Mouse (Mus musculus) ovary, adult 18-20 months (tissue): ENCODE results near the gene Nr1i3.

Source experiments
- DNase-seq: peaks from one replicate; pipeline ENCODE4 v3.0.0; 2022; ENCODE audit warnings: low spot score, mixed read lengths

The Nr1i3 gene

DNA sequence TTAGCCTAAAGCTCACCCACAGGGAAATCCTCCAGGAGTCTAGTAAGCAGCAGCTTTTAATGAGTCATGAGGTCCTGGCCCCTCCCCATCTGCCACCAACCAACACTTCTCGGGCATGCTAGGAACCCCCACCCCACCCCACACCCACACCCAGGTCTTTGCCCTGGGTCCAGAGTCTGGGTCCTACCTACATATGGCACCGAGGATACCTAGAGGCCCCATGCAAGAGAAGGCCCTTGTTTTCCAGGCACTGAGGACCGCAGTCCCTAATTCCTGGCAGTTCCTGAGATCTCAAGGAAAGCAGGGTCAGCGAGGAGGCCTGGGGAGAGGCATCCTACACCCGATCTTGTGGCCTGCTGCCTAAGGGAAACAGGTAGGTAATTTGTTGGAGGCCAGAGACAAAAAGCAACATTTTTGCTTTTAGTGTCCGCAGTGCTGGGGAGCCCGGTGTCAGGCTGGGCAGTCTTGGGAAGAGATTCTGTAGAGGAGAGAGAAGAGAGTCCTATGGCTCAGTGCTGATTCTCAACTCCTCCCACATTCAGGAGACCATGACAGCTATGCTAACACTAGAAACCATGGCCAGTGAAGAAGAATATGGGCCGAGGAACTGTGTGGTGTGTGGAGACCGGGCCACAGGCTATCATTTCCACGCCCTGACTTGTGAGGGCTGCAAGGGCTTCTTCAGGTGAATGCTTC is at the start of gene Nr1i3:
TSS of gene Nr1i3 (plus strand) at position 170 of the 696 bp plus-strand sequence.
- no peak for DNase-seq

DNA sequence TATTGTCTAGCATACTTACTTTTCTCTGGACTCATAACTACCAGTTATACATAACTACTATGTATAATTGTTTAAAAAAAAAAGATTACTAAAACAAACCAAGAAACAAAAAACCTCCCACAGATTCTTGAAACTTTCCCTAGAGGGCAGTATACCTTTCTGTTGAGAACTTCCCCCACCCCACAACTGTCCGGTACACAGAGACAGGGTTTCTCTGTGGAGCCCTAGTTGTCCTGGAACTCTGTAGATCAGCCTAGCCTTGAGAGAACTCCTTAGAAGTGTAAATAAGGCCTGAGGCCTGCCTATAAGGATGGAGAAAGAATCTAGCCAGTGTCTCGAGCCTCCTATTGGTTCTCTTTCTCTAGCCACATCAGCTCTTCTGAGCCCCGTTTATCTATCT is 49.5 kb upstream of the Nr1i3 start:
- DNase-seq: no peak

DNA sequence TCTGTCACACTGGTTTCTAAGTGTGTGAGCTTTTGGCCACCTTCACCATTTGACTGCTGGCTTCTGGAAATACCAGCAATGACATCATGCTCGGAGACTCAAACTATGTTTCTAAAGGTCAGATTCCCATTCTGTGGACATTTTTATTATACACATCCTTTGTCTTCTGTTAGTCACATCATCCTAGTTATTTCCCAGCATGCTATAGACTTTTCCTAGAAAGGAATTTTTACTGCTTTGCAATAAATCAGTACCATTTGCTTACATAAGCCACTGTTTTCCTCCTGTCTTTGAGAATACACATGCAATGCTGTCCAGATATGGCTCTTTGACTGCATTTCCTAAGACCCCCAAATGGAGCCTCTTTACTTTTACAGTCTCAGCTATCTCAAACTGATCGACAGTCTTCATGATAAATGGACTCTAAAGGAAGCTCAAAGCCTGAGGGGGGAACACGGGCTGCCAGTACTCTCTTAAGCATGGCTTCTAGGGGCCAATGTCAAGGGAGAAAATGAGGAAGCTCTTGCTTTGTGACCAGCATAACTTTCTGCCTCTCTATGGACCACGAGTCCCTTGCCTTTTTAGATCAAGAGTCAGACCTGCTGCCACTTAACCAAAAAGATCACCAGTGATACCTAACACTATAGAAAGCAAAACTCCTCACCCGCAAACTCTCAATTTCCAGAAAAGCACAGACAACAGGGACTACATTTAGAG is 48.0 kb upstream of the Nr1i3 start:
- no peak for DNase-seq

DNA sequence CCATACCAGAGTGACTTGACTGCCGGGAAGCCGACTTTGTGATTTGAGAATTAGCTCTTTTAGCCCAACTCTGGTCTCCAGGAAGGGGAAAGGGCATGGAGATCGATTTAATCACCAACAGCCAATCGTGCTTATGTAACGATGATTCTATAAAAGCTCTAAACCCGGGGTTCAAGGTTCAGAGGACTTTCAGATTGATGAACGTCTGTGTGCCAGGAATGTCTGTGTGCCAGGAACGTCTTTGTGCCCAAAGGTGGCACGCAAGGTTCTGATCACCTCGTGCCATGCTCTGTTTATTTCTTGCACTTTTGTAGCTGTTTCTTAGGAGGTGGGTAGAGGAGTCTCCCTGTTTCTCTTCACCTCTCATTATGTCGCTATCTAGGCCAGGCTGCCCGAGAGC is 44.9 kb upstream of the Nr1i3 start:
- DNase-seq: no peak

DNA sequence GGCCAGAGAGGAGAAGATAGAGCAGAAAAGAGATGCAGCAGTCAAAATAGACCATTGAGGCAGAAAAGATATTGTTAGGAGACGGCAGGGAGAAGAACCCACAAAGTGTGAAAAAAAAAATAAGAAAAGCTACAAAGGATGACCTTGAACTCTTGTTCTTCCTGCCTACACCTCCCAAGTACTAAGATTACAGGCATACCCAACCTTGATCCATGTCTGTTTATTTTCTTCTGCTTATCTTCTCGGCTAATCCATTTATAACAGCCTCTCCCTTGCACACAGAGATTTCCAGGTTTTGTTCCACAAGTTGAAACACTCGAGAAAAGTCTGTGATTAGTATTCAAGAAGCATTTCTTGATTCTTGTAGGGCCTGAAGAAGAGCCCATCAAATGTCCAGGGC is 43.9 kb upstream of the Nr1i3 start:
- no peak for DNase-seq

DNA sequence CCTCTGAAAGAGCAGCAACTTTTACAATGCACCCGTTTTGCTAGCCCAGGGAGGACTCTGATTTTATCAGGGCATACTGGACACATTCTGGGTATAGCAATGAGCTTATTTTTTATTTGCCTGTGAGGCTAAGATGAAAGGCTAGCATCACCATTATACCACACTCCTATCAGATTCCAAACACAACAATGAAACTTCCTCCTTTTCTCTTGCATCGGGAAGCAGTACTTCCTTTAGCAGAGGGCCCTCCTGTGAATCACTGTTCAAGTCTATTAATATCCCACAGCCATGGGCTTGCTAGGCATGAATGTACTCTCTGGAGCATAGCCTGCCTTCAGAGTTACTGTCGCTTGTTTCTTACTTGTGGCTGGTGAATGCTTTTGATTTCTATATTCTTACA is 42.6 kb upstream of the Nr1i3 start:
- no peak for DNase-seq

DNA sequence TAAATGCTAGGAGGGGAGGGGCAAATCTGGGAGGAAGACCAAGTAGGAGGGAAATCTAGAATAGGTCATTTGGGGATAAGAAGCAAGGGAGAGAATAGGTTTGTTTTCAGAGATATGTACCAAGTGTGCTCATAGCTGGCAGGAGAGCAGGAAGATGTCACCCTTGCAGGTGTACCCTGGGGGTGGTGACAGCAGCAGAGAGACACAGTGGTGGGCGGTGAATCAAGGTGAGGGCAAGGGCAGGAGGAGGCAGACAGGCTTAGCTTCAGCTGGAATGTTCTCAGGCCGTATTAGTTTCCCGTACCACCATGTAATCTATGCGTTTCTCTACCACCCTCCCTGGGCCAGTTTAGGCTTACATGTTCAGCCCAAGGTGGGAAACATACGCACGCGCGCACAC is 41.0 kb upstream of the Nr1i3 start:
- no peak for DNase-seq

DNA sequence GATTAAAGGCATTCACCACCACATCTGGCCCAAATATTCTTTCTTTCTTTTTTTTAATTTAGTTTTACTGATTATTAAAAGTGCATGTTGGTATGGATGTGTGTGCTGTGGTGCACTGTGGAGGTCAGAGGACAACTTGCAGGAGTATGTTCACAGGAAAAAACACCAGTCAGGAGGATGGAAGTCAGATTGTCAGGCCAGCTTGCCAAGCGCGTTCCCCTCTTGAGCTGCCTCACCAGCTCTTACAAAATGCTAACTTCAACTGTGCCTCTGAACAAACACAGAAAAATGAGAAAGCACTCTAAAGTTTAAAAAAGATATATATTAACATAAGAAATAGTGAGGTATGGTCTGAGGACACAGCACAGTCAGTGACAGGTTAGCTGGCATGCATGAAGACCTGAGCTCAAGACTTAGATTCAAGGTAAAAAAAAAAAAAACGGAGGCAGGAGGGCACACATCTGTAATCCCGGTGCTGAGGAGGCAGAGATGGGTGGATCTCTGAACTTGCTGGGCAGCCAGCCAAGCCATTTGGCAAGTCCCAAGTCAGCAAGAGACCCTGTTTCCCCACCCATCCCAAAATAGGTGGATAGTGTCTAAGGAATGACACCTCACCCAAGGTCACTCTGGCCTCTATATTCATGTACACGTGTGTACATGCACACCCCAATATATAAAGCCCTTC is 34.1 kb upstream of the Nr1i3 start:
- no peak for DNase-seq

DNA sequence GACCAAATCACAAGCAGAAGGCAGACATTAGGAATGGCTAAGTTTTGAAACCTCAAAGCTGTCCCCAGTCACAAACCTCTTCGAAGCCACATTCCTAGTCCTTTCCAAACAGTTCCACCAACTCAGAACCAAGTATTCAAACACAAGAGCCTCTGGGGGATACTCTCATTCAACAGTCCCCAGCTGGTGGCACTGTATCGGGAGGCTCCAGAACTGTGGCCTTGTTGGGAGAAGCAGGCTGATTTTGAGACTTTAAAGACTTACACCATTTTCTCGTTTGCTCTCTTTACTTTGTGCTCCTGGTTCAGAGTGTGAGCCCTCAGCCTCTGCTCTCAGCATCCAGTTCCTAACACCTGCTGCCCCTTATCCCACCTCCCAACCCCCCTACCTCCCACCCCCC is 30.7 kb upstream of the Nr1i3 start:
- no peak for DNase-seq

DNA sequence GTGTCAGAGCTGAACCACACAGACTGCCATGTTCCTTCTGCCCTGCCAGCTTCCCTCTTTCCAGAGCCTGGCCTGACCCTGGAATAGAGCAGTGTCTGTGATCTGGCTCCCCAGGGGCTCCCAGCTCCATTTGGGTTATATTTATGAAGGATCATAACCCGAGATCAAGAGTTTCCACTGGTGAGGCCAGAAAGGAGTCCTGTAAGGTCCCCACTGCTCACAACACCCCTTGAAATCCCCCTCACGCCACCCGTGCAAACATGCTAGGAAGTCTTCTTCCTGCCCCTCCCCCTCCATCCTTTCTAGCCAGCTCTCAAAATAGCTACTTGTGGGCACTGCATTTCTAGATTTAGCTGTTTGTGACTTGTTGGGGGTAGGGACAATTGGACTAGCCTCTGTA is 30.1 kb upstream of the Nr1i3 start:
- no peak for DNase-seq

DNA sequence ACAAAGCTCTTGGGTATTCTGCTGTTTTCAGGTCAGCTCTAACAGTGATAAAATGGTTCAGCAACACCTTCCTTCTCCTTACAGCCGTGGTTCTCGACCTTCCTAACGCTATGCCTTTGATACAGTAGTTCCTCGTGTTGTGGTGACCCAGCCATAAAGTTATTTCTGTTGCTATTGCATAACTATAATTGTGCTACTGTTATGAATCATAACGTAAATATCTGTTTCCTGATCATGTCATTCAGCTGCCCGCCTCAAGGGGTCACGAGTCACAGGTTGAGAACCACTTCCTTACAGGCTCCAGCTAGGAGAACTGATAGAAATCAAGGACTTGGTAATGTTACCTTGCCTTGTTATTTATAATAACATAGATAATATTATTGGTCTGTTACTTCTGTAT is 29.5 kb upstream of the Nr1i3 start:
- DNase-seq: no peak

DNA sequence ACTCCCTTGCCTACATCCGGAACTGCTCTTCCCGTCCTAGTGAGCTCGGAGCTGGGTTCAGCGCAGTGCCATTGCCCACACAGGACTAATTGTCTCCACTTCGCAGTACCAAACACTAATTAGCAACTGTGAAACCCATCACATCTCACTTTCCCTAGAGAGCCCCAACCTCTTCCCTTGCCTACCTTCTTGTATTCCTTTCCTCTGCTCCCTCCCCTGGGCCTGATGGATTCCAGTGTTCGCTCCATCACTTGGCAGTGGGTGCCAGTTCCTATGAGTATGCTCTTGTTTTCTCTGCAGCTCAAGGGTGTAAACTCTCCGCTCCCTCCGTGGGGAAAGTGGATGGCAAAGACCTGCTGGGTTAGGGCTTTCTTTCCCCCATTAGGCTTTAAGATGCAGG is 28.1 kb upstream of the Nr1i3 start:
- DNase-seq: no peak

DNA sequence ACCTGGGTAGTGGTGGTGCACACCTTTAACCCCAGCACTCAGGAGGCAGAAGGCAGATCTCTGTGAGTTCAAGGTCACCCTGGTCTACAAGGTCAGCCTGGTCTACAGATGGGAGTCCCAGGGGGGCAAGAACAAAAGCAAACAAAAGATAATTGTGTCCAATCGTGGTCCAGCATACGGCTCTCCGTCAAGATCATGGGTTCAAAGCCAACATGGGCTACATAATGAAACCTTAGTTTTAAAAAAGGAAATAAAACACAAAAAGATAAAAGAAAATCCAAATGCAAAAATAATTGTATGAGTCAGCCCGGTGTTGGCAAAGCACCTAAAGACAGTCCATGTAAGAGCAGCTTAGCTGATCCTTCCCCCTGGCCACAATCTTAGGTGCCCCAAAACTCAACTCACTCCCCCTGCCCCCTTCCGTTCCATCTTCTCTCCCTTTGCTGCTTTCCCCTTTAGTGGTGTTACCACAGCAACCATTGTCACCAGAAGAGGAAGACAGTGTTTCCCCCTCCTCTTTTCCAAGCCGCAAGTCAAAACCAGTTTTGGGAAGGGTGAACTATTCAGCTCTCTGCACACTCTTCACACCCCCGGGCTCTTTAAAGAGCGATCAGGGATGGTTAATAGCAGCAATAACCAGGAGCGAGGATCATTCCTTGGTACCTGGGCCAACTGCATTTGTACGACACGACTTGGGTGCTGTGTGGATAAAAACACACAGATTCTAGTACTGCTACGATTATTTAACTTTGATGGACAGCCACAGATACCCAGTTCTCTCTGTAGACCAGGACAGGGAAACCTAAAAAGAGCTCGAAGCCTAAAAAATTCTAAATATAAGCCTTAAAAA is 25.7 kb upstream of the Nr1i3 start:
- no peak for DNase-seq

DNA sequence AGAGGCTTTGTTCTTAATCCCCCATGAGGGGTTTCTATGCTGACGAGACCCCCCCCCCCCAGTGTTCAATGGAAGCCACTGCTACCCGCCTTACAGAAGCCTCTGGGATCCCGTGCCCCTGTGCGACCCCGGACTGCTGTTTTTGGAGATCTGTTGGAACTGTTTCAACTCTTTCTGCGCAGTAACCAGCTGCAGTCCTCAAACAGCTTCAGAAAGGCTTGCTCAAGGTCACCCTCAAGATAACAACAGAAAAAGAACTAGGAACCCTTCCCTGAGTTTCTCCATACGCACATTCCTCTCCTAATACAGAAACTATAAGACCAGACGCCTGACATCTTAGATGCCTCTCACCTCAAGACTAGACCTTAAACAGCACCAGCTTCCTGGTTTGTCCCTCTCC is 24.7 kb upstream of the Nr1i3 start:
- DNase-seq: peak; percentile 60

DNA sequence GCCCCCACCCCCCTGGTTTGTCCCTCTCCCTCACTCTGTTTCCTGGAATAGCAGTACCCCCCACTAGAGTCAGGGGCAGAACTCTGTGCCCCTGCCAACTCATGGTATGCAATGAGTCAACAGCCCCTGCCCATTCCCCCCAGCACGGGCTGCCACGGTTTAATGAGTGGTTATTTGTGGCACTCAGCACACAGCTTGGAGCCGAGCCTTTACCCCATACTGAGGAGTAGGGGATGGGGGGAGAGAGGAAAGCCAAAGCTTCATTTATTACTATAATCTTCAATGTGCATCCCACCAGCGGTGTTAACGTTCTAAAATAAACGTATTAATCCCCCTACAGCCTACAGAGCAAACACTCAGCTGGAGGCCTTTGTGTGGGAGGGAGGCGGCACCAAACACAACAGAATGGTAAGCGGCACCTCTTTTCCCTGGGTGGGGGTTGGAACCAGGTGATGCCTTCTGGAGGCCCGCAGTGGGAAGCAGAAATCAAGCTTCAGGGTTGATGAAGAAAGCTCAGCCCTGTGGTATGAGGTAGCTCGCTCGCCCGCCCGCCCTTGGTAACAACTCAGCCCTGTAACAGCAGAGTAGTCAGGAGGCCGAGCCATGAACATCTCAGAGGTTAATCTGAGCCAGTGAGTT is 24.2 kb upstream of the Nr1i3 start:
- DNase-seq: peak; percentile 55

DNA sequence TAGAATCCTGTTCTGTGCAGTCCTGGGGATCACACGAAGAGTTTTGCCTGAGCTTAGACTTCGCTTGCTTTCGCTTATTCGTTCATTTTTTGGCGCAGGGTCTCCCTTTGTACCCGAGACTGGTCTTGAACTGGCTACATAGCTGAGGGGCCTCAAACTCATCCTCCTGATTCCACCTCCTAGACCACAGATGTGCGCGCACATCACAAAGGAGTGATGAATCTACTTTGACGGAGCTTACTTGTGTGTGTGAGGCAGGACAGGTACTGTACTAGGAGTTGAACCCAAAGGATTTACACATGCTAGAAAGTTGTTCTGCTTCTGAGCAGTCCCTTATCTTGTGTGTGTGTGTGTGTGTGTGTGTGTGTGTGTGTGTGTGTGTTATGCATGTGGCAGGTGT is 22.9 kb upstream of the Nr1i3 start:
- DNase-seq: no peak

DNA sequence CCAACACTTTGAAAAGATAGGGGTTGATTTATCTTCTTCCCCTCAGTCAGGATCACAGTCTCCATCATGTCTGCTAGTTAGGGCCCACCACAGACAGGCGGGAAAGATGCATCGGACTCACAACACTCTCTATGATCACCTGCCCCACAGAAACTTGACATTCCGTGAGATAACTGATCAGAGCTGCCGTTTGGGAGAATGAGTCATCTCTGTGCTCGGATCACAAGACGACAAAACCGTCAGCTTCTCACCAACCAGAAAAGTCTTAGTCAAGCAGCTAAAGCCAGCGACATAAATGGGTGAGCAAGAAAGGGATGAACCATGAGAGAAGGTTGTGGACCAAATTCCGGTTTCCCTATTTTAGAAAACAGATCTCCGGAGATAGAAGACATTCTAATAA is 21.5 kb upstream of the Nr1i3 start:
- DNase-seq: no peak

DNA sequence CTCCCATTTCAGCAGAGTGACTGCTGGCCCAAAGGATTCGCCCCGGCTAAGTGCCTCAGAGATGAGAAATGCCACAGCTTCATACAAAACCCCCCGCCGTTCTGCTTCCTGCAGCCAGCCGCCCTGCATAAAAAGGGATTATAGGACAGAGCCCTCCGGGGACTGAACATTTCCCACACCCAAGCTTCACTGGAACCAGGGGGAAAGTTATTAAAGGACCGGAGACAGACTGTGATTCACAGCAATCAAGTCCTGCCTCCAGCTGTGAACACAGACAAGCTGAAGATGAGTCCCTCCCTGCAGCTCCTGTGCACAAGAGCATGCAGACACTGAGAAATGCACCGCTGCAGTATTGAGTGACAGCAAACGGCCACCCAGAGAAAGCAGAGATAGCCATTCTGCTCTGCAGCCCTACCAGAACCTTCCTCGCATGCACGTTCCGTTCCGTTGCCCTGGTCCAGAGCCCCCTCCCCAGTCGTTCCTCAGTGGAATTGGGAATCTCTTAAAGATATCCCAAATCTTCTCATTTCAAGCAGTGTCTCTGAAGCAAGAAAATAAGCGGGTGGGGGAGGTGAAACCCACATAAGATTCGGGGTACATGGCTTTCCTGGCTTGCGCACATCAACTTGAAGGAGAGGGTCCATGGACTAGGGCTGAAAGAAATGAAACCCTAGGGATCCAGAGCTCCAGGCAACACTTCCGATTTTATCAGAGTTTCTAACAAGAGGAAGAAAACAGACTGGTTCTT is 20.5 kb upstream of the Nr1i3 start:
- no peak for DNase-seq

DNA sequence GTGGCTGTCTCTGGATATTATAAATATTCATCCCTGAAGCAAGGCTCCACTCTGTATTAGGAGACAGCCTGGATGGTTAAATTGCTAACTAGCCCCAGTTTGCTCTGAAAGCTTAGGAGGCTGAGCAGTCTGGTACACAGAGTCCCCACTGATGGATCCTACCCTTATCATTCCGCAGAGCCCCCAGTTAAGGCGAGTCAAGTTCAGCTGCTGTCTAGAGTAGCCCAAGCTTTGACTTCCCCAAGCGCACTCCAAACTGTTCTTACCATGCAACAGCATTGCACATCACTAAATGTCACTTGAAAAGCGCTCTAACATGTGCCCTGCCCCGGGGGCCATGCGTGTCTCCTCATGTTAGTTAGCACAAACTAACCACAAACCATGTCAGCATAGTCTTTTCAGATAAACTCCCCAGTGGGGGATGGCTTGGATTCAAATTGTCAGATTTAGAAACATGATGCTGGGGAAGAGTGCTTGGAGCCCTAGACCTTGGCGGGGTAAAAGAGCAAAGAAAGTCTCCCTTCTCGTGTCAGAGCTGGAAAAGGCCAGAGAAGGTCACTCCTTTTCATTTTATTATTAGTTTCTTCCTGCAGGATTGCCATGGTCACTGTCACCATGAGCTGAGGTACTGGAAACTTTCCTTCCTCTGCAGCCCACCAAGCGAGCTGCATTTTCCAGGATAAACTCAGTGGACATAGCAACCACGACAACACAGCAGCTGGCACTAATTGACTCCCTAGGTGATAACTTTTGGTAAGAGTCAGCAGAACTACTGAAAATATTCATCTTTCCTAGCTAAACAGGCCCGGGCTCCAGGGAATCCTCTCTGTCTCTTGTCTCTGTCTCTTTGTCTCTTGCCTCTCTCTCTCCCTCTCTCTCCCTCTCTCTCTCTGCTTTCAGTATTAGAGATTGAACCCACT is 19.6 kb upstream of the Nr1i3 start:
- DNase-seq: no peak
